Mouse (Mus musculus) limb, embryonic 10.5 days (tissue): ENCODE measurements around the gene Gorasp2. TPM values are rescaled to one million over a fixed set of nuclear protein-coding genes. Genes with fewer than 3 reads are reported as not detected.

Experiments used
- DNase-seq: peaks from one replicate; pipeline ENCODE4 v3.0.0-alpha.2; 2017; ENCODE audit warnings: low spot score
- H3K27ac ChIP-seq: fragments of 300-500 bp; sonication (generic); 2 replicates; pipeline ENCODE4 v1.5.1; 2016; ENCODE audit warnings: mild to moderate bottlenecking
- H3K27me3 ChIP-seq: fragments of 300-500 bp; sonication (generic); 2 replicates; pipeline ENCODE4 v1.6.1; 2016; ENCODE audit warnings: low read depth, mild to moderate bottlenecking; ENCODE audit not compliant: poor library complexity, severe bottlenecking
- H3K36me3 ChIP-seq: fragments of 300-500 bp; sonication (generic); 2 replicates; pipeline ENCODE4 v1.6.1; 2016; ENCODE audit warnings: mild to moderate bottlenecking, moderate library complexity
- H3K4me1 ChIP-seq: fragments of 300-500 bp; sonication (generic); 2 replicates; pipeline ENCODE4 v1.6.1; 2016
- H3K4me3 ChIP-seq: fragments of 300-500 bp; sonication (generic); 2 replicates; pipeline ENCODE4 v1.5.1; 2016; ENCODE audit warnings: mild to moderate bottlenecking, moderate library complexity
- H3K9me3 ChIP-seq: fragments of 300-500 bp; sonication (generic); replicated peaks from 2 replicates; pipeline ENCODE4 v1.6.1; 2016; ENCODE audit warnings: mild to moderate bottlenecking
- WGBS: fragments of 180-500 bp; shearing (Covaris S2); methylation state at CpG from one replicate; pipeline ENCODE4 v1.1.7; 2016; 5-methylcytosine and 5-hydroxymethylcytosine counted together
- polyA plus RNA-seq: library from polyadenylated mRNA; unstranded; fragments of >200 nt; fragmentation: Nextera tagmentation; extraction: Ambion mirVana; gene quantifications from 2 replicates; pipeline ENCODE4 v1.2.1, GENCODE M21; 2016

Gene Gorasp2
- polyA plus RNA-seq, 1 experiment from 2014 or later: 173 TPM

DNA sequence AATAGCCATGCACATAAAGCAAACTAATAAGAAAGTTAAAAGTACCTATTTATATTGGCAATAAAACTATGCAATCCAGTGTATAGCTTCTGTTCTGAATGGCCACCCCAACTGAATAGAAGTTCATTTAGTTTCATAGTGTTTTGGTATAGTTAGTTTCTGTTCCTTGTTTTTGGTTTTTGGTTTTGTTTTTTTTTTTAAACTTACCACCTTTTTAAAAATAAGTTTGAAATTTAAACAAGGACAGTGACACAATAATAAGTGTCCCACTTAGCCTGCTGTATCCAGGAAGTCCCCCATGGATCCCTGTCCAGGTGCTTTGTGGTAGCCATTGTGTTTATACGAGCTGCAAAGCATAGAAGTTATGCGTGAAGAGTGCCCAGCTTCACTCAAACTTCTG is 7.9 kb downstream of the Gorasp2 start:
- no peaks in the 10 kb centered on the region for H3K9me3 ChIP-seq
- H3K36me3 ChIP-seq: peaks cover 23% of the 10 kb centered on the region
- WGBS: 94% methylated on average over 2 of the region's 2 CpGs
- H3K27ac ChIP-seq: no peak overlapping the region
- H3K4me1 ChIP-seq: no peaks in the 10 kb centered on the region
- H3K27me3 ChIP-seq: no peaks in the 10 kb centered on the region
- H3K4me3 ChIP-seq: no peak overlapping the region
- no peak for DNase-seq

DNA sequence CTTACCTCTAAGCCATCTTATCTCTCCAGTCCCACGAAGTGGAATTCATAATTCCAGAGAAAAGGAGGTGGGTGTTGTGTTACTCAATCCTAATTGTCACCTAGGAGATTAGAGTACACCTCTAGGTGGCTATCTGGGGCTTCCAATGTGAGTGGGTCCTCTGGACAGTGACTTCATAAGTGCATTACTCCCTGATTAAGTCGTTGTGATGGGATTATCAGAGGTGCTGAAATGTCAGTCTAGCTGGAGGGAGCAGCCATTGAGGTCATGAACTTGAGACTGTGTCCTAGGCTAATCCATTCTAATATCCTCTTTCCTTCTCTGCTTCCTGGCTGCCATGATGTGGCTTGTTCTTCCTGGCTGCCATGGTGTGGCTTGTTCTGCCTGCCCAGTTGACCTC is 8.5 kb downstream of the Gorasp2 start:
- Histone ChIP-seq H3K4me1 (no peaks in the 10 kb centered on the region), H3K27ac (no peak overlapping the region), H3K27me3 (no peaks in the 10 kb centered on the region), H3K9me3 (no peaks in the 10 kb centered on the region), H3K36me3 (peaks cover 18% of the 10 kb centered on the region), H3K4me3 (no peak overlapping the region)
- WGBS: 72% methylated on average over 2 of the region's 2 CpGs
- no peak for DNase-seq

DNA sequence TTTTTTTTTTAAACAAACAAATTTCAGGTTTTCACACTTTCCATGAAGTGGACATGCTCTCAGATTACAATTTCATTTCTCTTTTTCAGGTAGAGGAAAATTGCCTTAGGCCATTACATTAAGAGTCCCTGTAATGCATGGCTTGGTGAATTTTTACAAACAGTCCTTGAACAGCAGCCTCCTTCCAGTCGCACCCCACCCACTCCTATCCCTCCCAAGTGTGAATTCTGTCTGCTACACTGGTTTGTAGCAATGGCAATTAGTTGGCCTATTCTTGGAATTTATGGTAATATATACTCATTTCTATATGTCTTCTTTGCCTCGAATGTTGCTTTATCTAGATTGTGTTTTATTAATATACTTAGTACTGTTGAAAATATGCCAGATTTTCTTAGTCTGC is 11.1 kb downstream of the Gorasp2 start:
- no peak for DNase-seq
- no peak overlapping the region for H3K27ac ChIP-seq
- WGBS: 86% methylated on average over 2 of the region's 2 CpGs
- peaks cover 2% of the 10 kb centered on the region; the same call in 1 of the 2 replicates for H3K36me3 ChIP-seq
- H3K9me3 ChIP-seq: no peaks in the 10 kb centered on the region
- H3K27me3 ChIP-seq: no peaks in the 10 kb centered on the region
- H3K4me3 ChIP-seq: no peak overlapping the region
- H3K4me1 ChIP-seq: no peaks in the 10 kb centered on the region

DNA sequence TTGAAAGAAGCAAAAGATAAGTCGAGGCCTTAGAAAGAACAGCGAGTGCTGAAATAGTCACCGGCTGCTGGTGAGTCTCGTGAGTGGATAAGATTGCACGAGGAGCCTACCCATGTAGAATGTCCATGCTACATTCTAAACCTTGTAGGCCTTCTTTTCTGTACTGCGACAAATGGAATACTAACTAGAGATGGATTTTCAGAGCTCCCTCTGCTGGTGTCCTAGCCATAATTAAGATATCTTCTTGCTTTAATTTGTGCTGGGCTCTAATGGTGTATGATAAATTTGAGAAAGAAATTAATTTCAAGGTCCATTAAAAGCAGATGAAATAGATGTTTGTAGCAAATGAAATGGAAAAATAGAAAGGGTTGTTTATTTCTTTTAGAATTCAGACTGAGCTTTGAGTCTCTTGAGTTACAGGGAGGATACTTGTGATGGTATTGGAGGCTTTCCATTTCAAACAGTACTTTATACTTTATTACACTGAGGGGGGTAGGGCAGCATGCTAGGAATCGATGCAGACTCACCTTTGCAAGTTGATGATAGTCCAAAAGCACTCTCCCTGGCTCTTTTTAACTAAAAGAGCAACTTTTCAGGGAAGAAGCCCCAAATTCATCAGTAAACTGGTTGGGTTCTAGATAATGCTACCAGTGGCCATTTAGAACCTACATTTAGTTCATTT is 12.2 kb downstream of the Gorasp2 start:
- WGBS: 92% methylated on average over 7 of the region's 7 CpGs
- no peak overlapping the region for H3K4me3 ChIP-seq
- H3K9me3 ChIP-seq: no peaks in the 10 kb centered on the region
- H3K36me3 ChIP-seq: peaks cover 11% of the 10 kb centered on the region
- no peak for DNase-seq
- no peak overlapping the region for H3K27ac ChIP-seq
- no peaks in the 10 kb centered on the region for H3K4me1 ChIP-seq
- H3K27me3 ChIP-seq: no peaks in the 10 kb centered on the region

DNA sequence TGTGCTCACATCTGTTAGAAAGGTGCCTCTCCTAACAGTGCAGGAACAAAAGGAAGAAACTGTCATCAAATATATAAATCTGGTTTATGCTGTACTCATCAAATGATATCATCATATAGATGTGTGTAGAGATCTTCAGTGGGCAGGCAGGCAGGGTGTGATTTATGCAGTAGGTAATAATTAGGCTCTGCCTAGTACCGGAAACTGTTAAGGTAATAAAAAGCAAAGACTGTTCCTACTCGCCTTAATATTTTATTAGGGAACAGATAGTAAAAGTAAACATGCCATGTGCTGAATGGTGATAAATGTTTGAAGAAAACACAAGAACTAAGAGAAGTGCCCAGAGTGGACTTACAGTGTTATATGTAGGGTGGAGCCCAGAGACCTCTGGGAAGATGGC is 20.9 kb downstream of the Gorasp2 start:
- H3K36me3 ChIP-seq: peaks cover 96% of the 10 kb centered on the region
- no peak overlapping the region for H3K27ac ChIP-seq
- DNase-seq: no peak
- 80% methylated on average over 2 of the region's 2 CpGs for WGBS
- H3K4me1 ChIP-seq: no peaks in the 10 kb centered on the region
- no peaks in the 10 kb centered on the region for H3K27me3 ChIP-seq
- H3K4me3 ChIP-seq: no peak overlapping the region
- H3K9me3 ChIP-seq: no peaks in the 10 kb centered on the region

DNA sequence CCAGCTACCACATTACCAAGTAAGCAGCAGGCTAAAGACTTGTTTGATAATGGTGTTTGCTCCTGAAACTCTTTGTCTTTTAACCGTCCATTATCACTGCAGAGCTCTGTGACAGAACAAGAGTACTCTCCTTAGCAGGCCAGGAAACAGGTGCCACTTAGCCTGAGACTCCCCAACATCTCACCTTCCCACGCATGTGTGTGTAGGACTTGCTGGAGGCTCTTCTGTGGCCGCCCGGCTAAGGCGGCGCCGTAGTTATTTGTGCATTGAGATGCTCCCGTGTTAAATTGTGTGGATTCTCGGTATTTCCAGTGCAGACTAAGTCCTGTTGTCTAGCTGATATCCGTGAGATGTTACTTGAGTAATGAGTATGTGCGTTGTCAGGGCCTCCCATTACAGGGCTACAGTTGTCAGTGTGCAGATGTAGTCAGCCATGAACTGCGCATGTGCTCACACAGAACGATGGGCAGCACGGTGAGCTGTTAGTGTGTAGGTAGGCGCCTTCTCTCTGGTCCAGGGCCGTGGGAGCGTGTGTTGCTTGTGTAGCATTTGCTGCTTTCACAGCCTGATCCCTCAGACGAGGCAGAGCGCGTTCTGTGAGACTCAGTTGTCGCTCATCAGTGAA is 27.2 kb downstream of the Gorasp2 start:
- no peak overlapping the region for H3K27ac ChIP-seq
- H3K36me3 ChIP-seq: peaks cover 100% of the 10 kb centered on the region
- 96% methylated on average over 21 of the region's 21 CpGs for WGBS
- no peak for DNase-seq
- no peaks in the 10 kb centered on the region for H3K9me3 ChIP-seq
- H3K4me3 ChIP-seq: no peak overlapping the region
- no peaks in the 10 kb centered on the region for H3K4me1 ChIP-seq
- H3K27me3 ChIP-seq: no peaks in the 10 kb centered on the region

DNA sequence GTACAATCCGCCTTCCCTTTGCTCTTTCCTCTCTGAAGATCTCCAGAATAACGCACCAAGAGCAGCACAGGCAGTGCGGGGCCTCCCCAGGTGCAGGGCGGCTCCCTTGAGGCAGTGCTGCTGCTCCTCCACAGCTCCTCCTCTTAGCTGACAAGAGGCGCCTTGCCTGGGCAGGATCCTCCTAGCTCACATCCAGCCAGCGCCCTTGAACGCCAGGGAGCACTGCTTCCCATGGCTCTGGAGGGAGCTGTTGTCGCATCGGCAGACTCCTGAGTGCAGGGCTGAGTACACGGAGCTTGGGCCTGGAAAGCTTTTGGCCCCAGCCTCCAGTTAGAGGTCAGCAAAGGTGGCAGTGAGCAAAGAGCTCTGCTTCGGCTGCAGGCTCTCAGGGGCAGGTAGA is 28.8 kb downstream of the Gorasp2 start:
- no peak for DNase-seq
- WGBS: 89% methylated on average over 11 of the region's 11 CpGs
- Histone ChIP-seq H3K27ac (no peak overlapping the region), H3K4me1 (no peaks in the 10 kb centered on the region), H3K9me3 (no peaks in the 10 kb centered on the region), H3K4me3 (no peak overlapping the region), H3K27me3 (no peaks in the 10 kb centered on the region), H3K36me3 (peaks cover 85% of the 10 kb centered on the region)

DNA sequence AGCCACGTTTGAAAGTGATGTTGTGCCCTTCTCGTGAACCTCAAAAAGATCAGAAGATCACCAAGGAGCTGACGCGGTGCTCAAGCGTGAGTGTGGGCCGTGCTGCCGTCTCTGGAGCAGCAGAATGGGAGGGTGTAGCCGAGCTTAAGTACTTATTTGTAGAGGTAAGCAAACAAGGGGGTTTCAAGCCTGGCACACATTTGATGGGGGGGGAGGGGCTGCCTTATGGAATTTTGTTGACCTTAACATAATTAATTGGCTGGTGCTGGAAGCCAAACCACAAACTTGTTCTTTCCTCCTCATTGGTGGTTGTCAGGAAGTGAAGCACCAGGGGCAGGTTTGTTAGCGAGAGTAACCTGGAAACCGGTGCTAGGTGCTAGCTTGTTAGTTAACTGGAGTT is 34.3 kb downstream of the Gorasp2 start:
- H3K4me3 ChIP-seq: no peak overlapping the region
- H3K27ac ChIP-seq: no peak overlapping the region
- H3K4me1 ChIP-seq: no peaks in the 10 kb centered on the region
- no peaks in the 10 kb centered on the region for H3K9me3 ChIP-seq
- peaks cover 32% of the 10 kb centered on the region for H3K36me3 ChIP-seq
- H3K27me3 ChIP-seq: no peaks in the 10 kb centered on the region
- 91% methylated on average over 10 of the region's 10 CpGs for WGBS
- DNase-seq: no peak

DNA sequence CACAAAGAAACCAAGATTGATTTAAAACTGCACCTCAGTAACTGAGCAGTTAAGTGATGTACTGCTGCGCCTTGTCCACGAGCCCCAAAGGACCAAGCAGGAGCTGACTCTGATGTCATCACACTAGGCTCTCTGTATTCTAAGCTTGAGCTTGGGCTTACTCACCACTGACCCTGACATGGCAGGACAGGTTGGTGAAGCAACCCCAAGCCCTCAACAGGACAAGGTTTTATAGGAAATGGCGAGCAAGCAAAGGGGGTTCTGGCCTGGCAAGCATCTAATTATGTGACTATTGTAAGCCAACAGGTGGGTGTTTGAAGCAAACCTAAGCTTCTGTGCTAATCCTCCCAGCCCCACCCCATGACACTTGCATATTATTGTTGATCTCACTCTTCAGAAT is 39.5 kb downstream of the Gorasp2 start:
- no peak for DNase-seq
- Histone ChIP-seq H3K36me3 (peaks cover 2% of the 10 kb centered on the region; the same call in 1 of the 2 replicates), H3K27me3 (no peaks in the 10 kb centered on the region), H3K9me3 (no peaks in the 10 kb centered on the region), H3K4me3 (no peak overlapping the region), H3K27ac (no peak overlapping the region), H3K4me1 (peaks cover 18% of the 10 kb centered on the region)
- WGBS: 91% methylated on average over 3 of the region's 3 CpGs

DNA sequence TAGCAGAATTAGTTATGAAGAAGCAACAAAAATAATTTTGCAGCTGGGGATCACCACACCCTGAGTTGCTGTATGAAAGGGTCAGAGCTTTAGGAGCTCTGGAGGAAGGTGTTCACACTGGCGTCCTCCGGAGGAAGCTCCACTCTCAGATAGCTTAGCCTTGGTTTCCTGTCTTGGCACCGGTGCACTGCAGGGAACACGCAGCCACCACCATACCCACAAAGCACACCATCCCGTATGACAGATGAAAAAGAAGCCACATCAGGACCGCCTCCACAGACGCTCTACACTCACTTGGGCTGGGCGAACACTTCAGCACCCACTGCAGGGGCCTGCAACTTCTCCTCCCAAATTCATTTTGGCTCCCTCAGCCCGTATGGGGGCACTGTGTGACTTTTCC is 40.2 kb downstream of the Gorasp2 start:
- H3K4me1 ChIP-seq: peaks cover 18% of the 10 kb centered on the region
- peaks cover 2% of the 10 kb centered on the region; the same call in 1 of the 2 replicates for H3K36me3 ChIP-seq
- H3K4me3 ChIP-seq: no peak overlapping the region
- no peaks in the 10 kb centered on the region for H3K27me3 ChIP-seq
- H3K27ac ChIP-seq: no peak overlapping the region
- 71% methylated on average over 9 of the region's 9 CpGs for WGBS
- H3K9me3 ChIP-seq: no peaks in the 10 kb centered on the region
- DNase-seq: no peak

DNA sequence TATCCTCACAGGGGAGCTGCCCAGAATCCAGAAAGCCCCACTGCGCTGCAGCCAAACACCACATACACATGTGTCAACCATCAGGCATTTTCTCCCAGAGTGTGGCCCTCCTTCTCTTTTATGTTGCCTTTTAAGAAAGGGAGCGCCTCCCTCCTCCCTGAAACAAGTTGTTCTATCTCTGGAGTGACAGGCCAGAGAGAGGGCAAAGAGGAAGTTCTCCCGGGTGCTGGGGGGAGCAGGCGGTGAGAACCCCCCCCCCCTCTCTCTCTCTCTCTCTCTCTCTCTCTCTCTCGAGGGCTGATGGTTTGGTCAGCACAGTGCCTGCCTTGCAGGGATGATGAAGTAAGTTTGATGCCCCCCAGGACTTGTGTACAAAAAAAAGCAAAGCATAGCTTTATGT is 41.0 kb downstream of the Gorasp2 start:
- no peak overlapping the region for H3K27ac ChIP-seq
- no peaks in the 10 kb centered on the region for H3K9me3 ChIP-seq
- H3K4me1 ChIP-seq: peaks cover 24% of the 10 kb centered on the region
- H3K36me3 ChIP-seq: 0 out of 2 replicates have a peak, but pooled peaks cover 1% of the 10 kb centered on the region
- WGBS: 59% methylated on average over 5 of the region's 5 CpGs
- DNase-seq: no peak
- H3K4me3 ChIP-seq: no peak overlapping the region
- no peaks in the 10 kb centered on the region for H3K27me3 ChIP-seq

DNA sequence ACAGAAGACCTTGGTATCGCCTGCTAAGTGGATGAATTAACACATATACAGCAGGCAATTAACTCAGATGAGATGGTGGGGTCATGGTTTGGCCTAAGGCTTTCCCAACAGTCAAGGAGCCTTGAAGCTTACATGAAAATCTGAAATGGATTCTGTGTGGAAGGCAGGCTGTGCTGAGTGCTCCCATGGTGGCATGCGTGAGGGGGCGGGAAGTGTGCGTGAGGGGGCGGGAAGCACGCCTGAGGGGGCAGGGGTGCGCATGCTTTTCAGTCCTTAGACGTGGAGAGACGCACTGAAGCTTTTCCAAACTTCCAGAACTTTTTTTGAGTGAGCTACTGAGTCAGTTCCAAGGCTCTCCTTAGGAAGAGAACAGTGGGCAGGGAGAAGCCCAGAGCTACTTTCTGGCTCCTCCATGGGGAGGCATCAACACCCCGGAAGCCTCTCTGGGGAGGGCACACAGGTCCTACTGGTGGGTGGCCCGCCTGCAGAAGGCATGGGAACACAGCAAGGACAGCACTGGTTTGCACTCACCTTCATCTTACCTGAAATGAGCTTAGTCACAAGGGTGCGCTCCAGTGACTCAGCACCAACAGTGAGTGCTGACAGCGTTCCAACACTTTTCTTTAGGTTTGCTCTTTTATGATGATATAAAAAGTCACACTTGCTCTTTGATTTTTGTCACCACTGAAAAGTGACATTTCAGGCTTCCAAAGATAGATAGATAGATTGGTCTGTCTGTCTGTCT is 47.8 kb downstream of the Gorasp2 start:
- DNase-seq: no peak
- Histone ChIP-seq H3K4me1 (peaks cover 22% of the 10 kb centered on the region), H3K27me3 (no peaks in the 10 kb centered on the region), H3K27ac (no peak overlapping the region), H3K4me3 (no peak overlapping the region), H3K36me3 (peaks cover 44% of the 10 kb centered on the region), H3K9me3 (no peaks in the 10 kb centered on the region)
- 81% methylated on average over 13 of the region's 13 CpGs for WGBS

DNA sequence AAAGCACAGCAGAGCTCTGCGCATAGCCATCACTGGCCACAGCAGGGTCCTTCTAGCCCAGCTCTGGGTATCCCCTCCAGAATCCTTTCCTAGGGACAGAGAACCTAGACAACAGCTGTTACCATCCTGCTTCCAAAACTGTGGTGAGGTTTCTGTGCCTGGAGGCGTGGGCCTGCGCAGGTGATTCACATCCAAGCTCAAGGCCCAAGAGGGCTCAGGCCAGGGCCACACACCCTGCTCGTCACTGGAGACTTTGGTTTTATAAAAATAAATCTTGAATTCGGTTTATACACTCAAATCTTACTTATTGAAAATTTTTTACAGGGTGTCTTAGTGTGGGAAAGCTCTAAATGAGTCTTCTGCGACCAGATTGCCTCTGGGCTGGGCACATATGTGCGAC is 48.9 kb downstream of the Gorasp2 start:
- H3K4me1 ChIP-seq: peaks cover 12% of the 10 kb centered on the region
- H3K27me3 ChIP-seq: no peaks in the 10 kb centered on the region
- H3K4me3 ChIP-seq: no peak overlapping the region
- no peaks in the 10 kb centered on the region for H3K9me3 ChIP-seq
- H3K36me3 ChIP-seq: peaks cover 54% of the 10 kb centered on the region
- no peak overlapping the region for H3K27ac ChIP-seq
- 92% methylated on average over 7 of the region's 7 CpGs for WGBS
- DNase-seq: no peak
